Mouse (Mus musculus) MN1 (cell line): ENCODE results near the gene 3425401B19Rik.

Source experiments
- DNase-seq: peaks from one replicate; pipeline ENCODE4 v3.0.0-alpha.2; 2016; ENCODE audit warnings: low spot score

3425401B19Rik gene

DNA sequence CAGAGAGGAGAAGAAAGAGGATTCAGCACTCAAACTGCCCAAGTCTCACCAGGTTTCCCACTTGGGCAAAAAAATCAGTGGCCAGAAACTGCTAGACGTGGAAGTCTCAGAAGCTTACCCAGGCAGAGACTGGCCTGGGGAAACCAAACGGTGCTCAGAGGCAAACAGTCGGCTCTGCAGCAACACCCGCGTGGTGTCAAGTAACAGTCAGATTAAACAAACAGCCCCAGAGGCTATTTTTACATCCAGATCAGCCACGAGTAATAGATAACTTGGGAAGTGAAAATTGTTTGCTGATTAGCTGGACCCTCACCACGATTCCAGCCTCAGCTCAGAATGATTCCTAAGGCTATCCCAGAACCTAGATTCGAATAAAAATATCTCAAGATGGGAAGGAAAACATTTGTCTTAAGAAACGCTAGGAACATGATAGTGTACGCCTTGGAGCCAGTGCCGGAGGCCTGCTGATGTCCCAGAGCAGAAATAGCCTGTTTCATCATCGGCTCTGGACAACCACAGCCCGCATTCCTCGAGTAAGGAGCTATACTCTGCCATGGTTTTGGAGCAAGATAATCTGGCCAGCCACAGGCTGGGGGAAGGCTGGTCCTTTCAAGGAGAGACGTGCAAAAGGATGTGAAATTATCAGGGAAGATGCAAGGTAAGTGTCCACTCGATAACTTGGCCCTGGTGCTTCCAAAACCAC, at the start of gene 3425401B19Rik:
Gene 3425401B19Rik, minus strand, starts transcription at position 170 of the 703 bp plus-strand sequence.
- no peak for DNase-seq

DNA sequence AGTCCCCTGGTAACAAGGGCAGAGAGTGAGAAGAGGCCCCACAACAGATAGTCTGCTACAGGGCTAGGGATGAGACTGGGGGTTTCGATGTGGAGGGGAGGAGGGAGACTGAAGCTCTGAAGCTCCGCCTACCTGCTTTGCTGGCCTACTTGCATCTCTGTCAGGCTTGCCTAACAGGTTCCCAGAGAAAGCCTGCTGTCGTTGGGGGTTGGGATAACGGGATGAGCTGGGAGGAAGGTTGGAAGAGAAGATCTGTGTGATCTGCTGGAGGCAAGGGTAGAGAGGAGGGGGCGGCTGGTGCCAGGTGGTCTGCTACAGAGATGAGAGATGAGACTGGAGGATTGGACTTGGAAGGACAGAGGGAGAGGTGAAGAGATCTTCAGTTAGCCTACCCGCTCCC, 47.9 kb upstream of the 3425401B19Rik start:
- DNase-seq, result no peak

DNA sequence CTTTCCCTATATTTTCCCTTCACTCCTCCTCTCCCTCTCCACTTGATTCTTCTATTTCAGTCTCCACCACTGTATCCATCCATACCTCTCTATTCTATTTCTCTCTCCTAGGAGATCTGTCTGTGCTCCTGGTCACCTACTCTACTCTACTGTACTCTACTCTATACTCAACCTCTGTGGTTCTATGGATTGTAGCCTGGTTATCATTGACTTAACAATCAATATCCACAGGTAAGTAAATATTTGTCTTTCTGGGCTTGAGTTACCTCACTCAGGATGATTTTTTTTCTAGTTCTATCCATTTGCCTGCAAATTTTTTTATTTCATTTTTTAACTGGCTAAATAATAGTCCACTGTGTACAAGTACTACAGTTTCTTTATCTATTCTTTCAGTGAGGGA, 41.8 kb upstream of the 3425401B19Rik start:
- DNase-seq, result no peak

DNA sequence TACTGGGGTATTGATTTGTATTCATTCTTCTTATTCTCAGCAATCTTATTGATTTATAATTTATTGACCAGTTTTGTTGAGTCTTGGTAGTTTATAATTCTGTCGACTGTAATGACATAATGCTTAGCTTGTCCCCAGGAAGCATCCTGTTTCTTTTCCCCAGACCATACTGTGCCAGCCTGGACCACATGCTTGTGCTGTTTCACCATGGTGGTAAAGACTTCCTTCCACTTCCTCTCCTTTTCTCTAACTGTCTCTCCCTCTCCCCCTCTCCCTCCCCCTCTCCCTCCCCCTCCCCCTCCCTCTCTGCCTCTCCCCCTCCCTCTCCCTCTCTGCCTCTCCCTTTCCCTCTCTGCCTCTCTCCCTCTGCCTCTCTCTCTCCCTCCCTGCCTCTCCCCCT, 36.4 kb upstream of the 3425401B19Rik start:
- DNase-seq, result no peak

DNA sequence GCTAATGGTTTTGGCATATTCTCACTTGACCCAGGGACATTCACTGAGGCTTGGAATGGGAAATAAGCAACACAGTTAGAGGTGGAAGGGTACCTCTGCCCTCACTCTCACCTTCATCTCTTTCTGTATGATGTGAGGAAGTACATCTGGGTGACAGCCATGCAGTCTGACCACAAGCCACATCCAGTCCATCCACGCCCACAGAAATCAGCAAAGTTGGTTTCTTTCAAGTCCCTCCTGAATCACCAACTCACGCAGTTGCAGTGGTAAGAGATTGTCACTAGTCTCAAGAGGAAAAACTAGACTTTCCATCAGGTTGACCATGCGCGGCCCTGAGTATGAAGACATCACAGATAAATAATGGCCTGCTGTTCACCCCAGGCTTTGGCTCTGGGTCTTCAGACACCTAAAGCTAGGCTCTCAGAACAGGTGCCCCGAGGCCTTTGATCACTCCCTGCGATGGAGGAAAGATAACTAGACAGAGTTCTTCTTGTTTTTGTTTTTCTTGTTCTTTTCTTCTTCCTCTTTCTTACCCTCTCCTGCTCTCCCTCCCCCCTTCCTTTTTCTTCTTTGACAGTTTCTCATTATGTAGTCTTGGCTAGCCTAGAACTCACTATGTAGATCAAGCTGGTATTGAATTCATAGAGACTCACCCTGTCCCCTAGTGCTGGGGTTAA, 31.8 kb upstream of the 3425401B19Rik start:
- DNase-seq, result no peak

DNA sequence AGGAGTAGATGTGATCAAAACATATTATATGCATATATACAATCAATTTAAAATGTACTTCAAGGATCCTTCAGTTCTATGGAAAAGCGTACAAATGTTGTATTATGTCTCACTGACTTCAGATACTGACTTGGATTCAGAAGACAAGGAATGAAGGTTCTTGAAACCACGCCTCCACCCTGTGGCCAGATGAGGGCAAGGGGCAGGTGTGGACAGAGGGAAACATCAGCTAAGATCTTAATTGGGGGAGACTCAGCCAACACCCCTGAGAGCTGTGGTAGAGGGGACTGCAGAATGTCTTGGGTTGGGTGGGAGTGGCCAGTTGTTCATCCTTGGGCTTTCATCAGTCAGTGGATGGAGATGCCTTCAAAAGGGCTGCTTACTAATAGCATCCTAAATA, 30.4 kb upstream of the 3425401B19Rik start:
- DNase-seq, result no peak

DNA sequence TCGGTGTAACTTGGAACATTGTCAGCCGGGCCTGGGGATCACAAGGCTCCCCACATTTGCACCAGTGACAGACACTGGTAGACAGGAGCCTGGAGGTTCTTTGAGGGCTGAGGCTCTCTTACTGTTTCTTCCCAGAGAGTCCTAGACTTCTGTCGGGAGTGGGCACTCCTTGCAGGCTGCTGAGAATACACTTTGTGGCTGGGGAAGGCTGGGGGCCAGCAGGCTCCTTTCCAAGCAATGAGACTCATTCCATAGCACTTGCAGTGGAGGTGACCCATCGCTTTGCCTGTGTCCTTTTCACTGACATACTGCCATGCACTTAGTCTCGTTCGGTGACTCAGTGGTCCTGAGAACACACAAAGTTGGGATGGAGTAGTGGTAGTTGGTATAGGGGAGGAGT, 30.0 kb upstream of the 3425401B19Rik start:
- DNase-seq, result no peak

DNA sequence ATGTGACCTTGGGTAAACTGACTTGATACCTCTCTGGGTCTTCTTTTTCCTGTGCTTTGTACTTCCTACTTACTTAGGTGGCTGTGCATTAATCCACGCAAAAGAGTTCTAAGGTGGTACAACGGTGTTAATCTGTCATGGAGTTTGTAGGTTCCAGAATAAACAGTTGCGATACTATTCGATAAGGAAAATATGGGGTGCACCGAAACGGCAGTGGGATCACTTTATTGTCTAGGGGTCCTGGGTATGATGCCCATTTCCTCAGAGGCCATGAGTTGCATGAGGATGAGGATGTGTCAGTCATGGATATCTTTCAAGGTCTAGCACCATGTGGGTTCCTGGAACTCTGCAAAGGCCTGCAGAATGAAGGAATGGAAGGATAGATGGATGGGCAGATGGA, 24.8 kb upstream of the 3425401B19Rik start:
- no peak for DNase-seq

DNA sequence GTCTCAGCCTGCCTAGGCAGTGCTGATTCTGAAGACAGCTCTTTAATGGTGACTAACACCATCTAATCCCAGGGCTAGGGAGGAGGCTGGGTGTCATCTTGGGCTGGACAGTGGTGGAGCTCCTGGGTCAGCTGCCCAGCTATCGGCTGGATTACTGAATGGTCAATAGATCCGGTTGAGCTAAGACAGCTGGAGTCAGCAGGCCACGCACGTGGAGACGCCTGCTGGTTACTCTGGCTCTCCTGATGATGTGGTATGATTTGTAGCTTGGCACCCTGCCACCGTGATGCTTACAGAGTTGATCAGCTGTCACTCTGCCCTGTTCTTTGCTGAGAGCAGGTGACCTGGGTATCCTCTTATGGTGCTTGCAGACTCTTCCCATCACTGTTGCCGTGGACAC, 23.7 kb upstream of the 3425401B19Rik start:
- DNase-seq, result no peak

DNA sequence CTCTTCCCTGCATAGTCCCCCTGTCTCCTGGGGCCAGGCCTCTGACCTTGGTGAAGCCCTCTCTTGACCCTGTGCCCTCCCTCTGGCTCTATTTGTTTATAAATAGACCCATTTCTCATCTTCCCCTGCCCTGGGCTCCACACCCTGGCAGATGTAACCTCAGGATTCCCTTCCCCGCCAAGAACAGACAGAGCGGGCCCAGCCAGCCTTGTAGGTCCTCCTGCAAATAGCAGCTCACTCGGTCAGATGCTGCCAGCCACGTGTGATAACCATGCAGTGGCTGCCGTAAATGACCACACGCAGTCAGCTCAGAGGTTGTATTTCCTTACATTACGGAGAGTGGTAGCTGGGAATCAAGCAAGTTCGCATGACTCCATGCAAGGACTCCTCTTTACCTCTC, 22.8 kb upstream of the 3425401B19Rik start:
- no peak for DNase-seq

DNA sequence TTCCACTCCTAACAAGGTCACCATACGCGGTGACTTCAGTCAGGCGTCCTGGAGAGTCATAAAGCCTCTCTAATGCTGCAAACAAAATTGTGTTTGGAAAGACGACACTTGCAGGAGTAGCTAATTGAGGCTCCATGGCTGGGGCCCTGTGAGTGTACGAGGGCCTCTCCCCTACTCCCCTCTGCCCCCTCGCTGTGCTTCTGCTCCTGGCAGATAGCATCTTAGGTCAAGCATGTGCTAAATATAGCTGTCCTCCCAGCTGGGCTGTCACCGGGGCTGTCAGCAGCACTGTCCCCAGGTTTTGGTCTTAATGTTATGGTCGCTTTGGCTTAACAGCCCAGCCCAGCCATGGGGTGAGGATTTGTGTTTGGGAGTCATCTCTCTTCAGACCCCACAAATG, 15.9 kb upstream of the 3425401B19Rik start:
- no peak for DNase-seq

DNA sequence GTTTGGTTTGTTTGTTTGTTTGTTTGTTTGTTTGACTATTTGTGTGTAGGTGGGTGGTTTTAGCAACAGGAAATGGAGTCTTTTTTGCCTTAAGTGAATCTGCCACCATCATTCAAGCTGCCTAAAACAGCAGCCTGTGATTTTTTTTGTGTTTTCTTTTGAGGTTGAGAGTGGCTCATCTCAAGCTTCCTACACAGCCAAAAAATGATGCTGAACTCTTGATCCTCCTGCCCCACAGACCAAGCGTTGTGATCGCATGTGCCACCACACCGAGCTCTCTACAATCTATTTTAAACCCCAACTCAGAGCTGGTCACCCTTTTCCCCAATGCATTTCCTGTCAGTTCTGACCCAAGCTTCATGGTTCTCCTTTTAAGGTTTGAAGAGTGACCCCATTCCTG, 13.5 kb upstream of the 3425401B19Rik start:
- DNase-seq, result no peak

DNA sequence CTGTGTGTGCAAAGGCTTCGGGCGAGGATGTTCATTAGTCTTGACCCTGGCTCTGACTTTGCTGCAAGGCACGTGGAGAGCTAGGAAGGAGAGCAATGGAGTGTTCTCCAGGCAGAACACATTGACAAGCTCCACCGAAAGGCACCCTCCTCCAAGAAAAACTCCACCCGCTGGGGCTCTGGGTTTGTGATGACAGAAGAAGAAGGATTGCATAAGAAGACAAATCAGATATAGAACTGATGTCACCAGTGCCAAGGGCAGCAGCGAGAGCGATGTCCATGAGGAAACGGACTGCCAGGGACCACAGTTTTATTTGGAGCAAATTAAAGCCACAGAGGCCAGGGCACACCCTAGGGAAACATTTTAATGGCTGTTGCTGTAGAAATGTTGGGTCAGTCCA, 12.7 kb upstream of the 3425401B19Rik start:
- no peak for DNase-seq

DNA sequence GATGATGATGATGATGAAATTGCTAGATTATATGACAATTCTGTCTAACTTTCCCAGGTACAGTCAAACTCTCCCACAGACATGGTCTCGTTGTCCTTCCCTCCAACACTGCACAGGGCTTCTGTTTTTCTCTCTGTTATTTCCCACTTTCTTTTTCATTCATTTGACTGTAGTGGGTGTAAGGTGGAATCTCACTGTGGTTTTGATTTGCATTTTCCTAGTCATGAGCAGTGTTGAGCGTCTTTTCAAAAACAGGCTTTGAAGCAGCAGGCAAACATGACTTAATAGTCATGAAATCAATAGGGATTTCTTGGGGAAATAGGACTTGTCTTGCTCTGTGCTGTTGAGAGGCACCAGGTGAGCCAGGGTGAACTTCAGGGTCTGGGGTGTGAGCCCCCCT, 11.3 kb upstream of the 3425401B19Rik start:
- no peak for DNase-seq

DNA sequence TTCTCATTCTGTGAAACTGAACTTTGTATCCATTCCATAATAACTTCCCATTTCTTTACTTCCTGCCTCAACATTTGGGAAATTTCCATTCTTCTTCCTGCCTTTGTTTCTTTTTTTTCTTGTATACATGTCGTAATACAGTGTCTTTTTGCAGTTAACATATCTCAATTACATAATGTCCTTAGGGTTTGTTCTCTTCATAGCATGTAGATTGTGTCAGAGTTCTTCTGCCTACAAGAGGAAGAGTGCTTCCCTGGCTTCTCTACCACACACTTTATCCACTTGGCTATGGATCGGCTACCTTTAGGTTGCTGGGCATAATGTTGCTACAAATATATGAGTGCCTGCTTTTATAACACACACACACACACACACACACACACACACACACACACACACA, 10.8 kb upstream of the 3425401B19Rik start:
- no peak for DNase-seq

DNA sequence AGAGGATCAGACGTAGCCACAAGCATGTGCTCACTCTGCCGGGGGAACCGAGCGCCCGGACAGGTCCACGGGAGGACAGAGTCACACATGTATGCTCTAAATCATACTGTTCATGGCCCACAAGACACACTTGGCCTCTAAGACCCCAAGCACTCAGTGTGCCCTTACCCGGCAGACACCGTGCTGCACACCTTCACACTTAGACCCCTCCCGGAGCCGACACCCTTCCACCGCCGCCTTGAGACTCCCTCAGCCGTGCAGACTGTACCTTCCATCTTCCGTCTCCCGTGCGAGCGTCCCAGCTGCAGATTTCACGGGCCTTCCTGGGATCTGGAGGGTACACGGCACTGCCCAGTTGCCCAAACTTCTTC, 373 bp downstream of the 3425401B19Rik start:
- no peak for DNase-seq

DNA sequence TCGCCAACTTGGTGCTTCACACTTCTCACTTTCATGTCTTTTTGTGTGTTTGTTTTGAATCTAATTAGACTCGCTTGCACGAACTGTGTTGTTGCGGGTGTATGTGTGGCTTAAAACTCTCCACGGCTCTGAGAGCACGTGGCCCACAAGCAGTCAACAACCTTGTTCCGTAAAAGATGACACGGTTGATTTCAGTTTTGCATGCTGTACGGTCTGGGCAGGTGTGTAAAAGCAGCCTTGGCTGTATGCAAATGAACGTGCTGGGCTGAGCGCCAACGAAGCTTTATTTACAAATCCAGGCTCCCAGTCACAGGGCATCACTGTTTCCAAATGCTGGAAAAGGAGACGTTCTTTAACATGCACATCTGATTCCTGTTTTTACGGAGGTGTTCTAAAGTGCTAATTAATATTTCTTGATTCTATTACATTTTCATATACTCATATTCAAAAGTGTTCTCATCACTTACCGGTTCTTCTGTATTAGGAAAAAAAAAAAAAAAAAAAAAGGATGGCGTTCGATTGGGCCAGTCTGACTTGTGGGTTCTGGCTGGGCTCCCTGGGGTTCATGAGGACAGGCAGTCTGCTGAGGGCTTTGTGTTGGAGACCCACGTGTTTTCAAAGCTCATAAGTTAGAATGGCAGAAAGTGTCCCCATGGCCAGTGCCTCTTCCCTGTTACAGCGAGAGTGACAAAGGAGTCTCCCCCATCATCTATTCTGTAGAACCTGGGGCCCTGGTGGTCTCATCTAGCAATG, 935 bp downstream of the 3425401B19Rik start:
- no peak for DNase-seq

DNA sequence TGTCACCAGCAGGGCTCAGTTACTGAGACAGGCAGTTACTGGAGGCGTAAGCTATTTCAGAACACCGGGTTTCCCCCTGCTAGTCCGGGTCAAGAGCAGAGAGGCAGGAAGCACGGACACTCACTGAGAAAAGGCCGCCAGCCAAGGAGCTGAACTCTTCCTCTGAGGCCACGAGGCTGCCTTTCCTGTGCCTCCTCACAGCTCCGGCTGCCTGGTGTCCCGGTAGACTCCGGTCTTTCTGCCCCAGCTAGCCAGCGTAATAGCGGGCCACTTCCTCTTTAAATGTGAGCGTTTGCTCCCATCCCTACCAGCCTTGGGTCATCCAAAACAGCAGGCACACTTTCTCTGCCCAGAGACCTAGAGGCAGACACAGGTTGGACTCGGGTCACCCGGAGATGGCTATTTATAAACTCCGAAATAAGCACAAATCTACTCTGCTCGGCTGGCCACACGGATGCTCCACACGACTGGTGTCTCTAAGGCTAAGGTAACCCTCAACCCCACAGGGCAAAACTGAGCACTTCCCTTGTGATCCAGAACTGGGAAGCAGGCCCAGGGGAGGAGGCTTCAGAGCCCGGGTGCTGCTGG, 1.7 kb downstream of the 3425401B19Rik start:
- DNase-seq, result no peak

DNA sequence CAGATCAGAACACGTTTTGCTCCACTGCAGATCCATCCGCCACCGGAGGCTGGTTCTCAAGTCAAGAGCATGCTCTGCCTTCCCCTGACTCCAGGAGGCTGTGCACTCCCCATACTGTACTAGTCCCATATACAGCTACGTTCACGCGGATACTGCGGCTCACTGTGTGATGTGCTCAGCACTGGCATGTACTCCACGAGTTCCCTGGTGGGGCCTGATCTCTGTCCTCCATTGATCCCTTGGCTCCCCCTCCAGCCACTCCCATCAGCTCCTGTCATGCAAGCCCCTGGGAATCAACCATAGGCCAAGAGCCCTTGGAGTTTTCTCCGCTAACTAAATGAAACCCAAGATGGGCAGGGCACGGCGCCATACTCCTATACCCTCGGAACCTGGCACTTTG, 2.6 kb downstream of the 3425401B19Rik start:
- no peak for DNase-seq

DNA sequence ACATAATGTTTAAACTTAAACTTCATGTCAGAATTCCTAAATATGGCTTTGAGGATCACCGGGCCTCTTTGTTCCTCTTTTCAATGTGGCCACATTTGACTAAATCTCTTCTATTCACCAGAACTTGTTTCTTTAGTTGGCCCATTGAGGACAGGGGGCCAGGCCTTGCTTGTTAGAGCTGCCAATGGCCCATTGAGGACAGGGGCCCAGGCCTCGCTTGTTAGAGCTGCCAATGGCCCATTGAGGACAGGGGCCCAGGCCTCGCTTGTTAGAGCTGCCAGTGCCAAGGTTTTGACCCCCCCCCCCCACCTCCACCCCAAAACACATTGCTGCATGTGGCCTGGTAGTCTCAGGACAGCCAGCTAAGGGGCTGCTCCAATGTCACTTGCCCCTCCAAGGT, 3.5 kb downstream of the 3425401B19Rik start:
- no peak for DNase-seq

DNA sequence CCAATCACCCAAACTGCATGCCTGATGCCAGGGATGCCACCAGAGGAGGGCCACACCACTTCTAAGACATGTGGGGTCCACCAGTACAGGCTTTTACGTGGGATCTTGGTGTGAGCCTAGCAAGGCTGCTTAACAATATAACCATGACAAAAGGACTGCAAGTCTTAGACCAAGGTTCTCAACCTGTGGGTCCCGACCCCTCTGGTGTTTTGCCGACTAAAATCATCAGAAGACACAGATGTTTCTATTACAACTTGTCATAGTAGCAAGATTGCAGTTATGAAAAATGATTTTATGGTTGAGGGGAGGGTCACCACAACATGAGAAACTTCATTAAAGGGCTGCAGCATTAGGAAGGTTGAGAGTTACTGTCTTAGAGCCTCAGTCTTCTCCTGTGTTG, 6.5 kb downstream of the 3425401B19Rik start:
- no peak for DNase-seq

DNA sequence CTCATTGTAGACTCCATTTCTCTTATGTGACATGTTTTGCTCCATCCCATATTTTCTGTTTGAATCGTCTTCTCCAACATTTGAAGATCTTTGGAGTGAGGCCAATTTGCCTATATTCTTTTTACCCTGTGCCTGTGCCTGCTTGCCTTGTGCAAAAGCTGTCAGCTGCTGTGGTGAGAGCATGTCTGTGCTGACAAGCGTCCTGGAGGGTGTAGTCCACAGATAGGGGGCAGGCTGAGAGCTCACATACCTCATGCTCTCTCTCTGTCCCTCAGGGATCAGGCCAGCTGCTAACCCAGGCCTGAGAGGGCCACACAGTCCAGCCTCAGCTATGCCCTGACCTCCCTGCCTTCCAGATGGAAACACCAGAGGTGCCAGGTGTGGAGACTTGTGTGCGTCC, 11.9 kb downstream of the 3425401B19Rik start:
- no peak for DNase-seq

DNA sequence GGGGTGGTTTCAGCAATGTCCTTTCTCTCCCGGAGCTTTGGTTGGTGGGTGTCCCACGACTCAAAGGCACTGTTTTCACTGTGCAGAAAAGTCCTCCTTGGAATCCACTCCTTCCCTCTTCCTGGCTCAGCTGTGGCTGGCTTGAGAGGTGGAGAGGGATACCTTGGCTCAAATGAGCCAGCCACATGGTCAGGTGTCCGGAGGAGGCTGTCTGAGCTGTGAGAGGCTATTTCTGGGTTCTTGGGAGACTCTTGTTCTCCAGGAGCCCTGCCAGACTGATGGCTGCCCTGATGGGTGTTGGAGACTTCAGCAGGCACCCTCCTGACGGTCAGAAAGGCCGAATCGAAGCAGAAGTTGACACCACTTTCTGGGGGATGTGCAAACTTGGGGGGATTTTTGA, 22.0 kb downstream of the 3425401B19Rik start:
- no peak for DNase-seq
